Mouse (Mus musculus) hindbrain, embryonic 11.5 days (tissue): ENCODE results near the gene Lpp. TPM values are rescaled to one million over a fixed set of nuclear protein-coding genes. Genes with fewer than 3 reads are reported as not detected.

Experiments used
- ATAC-seq: fragments of 200-750 bp; cut with Nextera tagmentation; 2 replicates; pipeline ENCODE4 v1.8.0; 2017; ENCODE audit warnings: mild to moderate bottlenecking, moderate TSS enrichment, moderate library complexity; ENCODE audit not compliant: low FRiP score
- DNase-seq: peaks from one replicate; pipeline ENCODE4 v3.0.0-alpha.2; 2015; ENCODE audit warnings: low spot score
- H3K27ac ChIP-seq: fragments of 300-500 bp; sonication (generic); 2 replicates; pipeline ENCODE4 v1.5.1; 2014; ENCODE audit warnings: mild to moderate bottlenecking, low read depth, low read length
- H3K27me3 ChIP-seq: fragments of 300-500 bp; sonication (generic); 2 replicates; pipeline ENCODE4 v1.6.1; 2014; ENCODE audit warnings: mild to moderate bottlenecking, low read length, moderate library complexity, mixed read lengths; ENCODE audit not compliant: control insufficient read depth, insufficient read depth
- H3K36me3 ChIP-seq: fragments of 300-500 bp; sonication (generic); 2 replicates; pipeline ENCODE4 v1.6.1; 2014; ENCODE audit warnings: mild to moderate bottlenecking, low read length, moderate library complexity, mixed read lengths; ENCODE audit not compliant: control insufficient read depth, insufficient read depth
- H3K4me1 ChIP-seq: fragments of 300-500 bp; sonication (generic); replicated peaks from 2 replicates; pipeline ENCODE4 v1.6.1; 2014; ENCODE audit warnings: low read length, mixed read lengths; ENCODE audit not compliant: control insufficient read depth, insufficient read depth
- H3K4me2 ChIP-seq: fragments of 300-500 bp; sonication (generic); replicated peaks from 2 replicates; pipeline ENCODE4 v1.6.1; 2014; ENCODE audit warnings: mild to moderate bottlenecking, low read depth, low read length
- H3K4me3 ChIP-seq: fragments of 300-500 bp; sonication (generic); 2 replicates; pipeline ENCODE4 v1.5.1; 2014; ENCODE audit warnings: low read depth, low read length
- H3K9ac ChIP-seq: fragments of 300-500 bp; sonication (generic); 2 replicates; pipeline ENCODE4 v1.6.1; 2014; ENCODE audit warnings: low read depth, low read length
- H3K9me3 ChIP-seq: fragments of 300-500 bp; sonication (generic); 2 replicates; pipeline ENCODE4 v1.6.1; 2016; ENCODE audit warnings: low read length; ENCODE audit not compliant: control insufficient read depth
- WGBS: fragments of 180-500 bp; shearing (Covaris S2); extraction: QIAGEN DNeasy Blood & Tissue Kit; methylation state at CpG from one replicate; pipeline ENCODE4 v1.1.7; 2014; 5-methylcytosine and 5-hydroxymethylcytosine counted together
- polyA plus RNA-seq: library from polyadenylated mRNA; unstranded; fragments of >200 nt; fragmentation: Nextera tagmentation; extraction: Ambion mirVana; gene quantifications from 2 replicates; pipeline ENCODE4 v1.2.1, GENCODE M21; 2014

The Lpp gene
- polyA plus RNA-seq, 1 experiment from 2014 or later = 25.1 TPM

DNA sequence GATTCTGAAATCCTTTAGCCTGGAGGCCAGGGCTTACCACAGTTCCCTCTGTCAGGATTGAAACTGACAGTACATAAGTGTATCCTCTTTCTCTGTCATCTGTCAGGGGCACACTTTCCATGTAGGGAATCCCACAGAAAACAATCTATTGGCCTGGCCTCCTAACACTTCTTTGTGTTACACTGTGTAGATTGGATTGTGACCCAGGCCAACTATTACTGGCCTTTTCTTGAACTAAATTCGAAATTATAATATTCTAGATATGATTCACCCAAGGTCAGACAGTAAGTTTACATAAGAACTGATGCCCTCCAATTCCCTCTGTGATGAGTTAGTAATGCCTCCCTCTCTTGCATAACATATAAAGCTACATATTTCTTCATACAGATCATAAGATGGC lies 553.0 kb downstream of the Lpp start:
- H3K9ac ChIP-seq = no peak overlapping the region
- ATAC-seq (no peak), DNase-seq (no peak)
- H3K4me3 ChIP-seq = no peak overlapping the region
- H3K4me2 ChIP-seq = no peak overlapping the region
- H3K9me3 ChIP-seq = no peaks in the 10 kb centered on the region
- 74% methylated on average over 1 of the region's 1 CpGs for WGBS
- no peaks in the 10 kb centered on the region; the same call in 1 of the 2 replicates for H3K4me1 ChIP-seq
- H3K27ac ChIP-seq = no peak overlapping the region
- no peaks in the 10 kb centered on the region for H3K36me3 ChIP-seq
- H3K27me3 ChIP-seq = no peaks in the 10 kb centered on the region

DNA sequence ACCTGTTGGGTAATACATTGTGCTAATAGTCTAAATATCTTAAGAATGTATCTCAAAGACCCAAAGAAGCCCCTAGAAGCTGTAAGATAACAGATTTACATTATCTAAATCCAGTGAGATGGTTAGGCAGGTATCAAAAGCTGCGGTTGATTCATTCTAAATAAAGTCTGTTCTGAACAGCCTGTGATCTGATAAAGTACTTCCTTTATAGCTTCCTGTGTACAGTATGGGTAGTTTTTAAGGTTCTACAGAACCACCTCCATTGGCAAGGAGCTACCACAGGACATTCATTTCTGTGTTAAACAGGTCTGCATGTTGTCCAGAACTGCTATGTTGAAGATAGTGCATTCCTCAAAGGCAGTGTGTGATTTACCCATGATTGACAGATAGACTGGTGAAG lies 554.2 kb downstream of the Lpp start:
- Histone ChIP-seq H3K27ac (no peak overlapping the region), H3K4me2 (no peak overlapping the region), H3K4me1 (no peaks in the 10 kb centered on the region; the same call in 1 of the 2 replicates), H3K4me3 (no peak overlapping the region), H3K36me3 (no peaks in the 10 kb centered on the region), H3K9ac (no peak overlapping the region), H3K27me3 (no peaks in the 10 kb centered on the region), H3K9me3 (no peaks in the 10 kb centered on the region)
- 97% methylated on average over 1 of the region's 1 CpGs for WGBS
- ATAC-seq (no peak), DNase-seq (no peak)

DNA sequence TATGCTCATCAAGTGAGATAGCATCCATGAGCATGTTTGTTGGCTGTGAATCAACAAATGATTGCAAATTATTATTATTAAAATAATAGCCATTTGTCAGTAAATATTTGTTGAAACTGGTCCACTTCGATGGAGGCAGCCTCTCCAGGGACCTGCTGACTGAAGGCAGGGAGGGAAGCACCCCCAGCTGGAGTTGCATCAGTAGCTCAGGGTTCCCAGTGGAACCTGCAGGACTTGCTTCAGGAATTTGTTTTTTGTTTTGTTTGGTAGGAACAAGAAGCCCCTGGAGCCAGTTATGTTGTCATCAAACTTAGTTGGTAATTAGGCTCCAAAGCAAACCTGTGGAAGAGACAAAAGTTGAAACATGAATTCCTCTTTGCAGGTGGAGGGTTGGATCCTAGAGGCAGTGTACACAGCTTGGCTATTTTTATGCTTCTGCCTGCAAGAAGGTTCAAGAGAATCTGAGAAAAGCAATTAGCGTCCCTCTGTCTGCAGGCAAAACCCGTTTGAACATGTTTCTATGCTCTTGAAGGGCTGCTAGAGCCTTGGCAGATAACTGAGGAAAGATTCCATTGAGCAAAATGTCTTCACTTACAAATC lies 554.9 kb downstream of the Lpp start:
- ATAC-seq (no peak), DNase-seq (no peak)
- Histone ChIP-seq H3K4me1 (no peaks in the 10 kb centered on the region; the same call in 1 of the 2 replicates), H3K4me2 (no peak overlapping the region), H3K4me3 (no peak overlapping the region), H3K9ac (no peak overlapping the region), H3K27ac (no peak overlapping the region), H3K36me3 (no peaks in the 10 kb centered on the region), H3K27me3 (no peaks in the 10 kb centered on the region), H3K9me3 (no peaks in the 10 kb centered on the region)
- WGBS = 79% methylated on average over 3 of the region's 3 CpGs

DNA sequence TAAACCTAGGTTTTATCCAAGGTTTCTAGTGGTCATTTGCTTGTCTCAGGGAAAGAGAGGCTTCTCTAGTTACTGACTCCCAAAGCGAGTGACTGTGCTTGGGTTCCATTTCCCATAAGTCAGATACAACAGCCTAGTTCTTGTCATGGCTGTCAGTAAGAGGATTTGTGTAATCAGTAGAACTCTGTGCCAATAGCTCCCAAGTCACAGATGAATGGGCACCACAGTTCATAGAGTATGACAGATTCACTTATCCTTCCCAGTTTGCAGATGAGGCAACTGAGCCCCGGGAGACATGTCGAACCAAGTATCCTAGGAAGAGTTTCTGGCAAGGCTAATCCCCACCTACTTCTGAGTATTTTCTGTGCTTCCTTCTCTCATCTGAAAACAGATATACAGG lies 556.0 kb downstream of the Lpp start:
- no peaks in the 10 kb centered on the region for H3K9me3 ChIP-seq
- no peak overlapping the region for H3K27ac ChIP-seq
- H3K9ac ChIP-seq = no peak overlapping the region
- WGBS = 88% methylated on average over 3 of the region's 3 CpGs
- H3K4me3 ChIP-seq = no peak overlapping the region
- H3K36me3 ChIP-seq = no peaks in the 10 kb centered on the region
- no peak for DNase-seq
- no peak for ATAC-seq
- no peak overlapping the region for H3K4me2 ChIP-seq
- H3K4me1 ChIP-seq = no peaks in the 10 kb centered on the region; the same call in 1 of the 2 replicates
- no peaks in the 10 kb centered on the region for H3K27me3 ChIP-seq

DNA sequence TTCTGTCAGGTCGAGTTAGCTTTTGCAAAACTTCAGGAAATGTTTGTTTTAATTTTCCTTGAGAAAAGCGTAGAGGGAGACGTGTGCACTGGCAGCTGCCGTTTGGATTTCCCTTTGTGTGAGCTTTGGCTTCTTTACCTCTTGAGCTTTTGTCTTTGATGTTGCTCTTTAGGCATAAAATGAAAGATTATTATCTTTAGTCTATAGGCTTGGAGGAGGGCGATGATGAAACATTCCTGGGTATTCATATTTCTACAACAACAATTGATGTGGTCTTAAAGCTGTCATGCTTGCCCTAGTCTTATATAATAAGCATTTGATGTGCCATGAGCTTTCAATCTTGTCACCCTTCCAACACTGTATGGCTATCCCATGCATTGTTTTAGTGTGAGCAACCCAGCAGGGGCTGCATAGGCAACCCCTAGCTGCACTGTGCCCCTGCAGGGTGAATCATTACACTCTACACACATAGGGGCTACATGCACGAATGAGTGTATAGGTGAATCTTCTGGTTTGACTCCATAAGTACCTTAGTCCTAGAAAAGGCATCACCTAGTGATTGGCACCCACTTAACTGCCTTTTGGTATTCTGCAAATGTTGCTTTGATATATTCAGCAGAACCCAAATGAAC lies 556.9 kb downstream of the Lpp start:
- ATAC-seq (no peak), DNase-seq (no peak)
- 53% methylated on average over 6 of the region's 6 CpGs for WGBS
- H3K9ac ChIP-seq = no peak overlapping the region
- H3K36me3 ChIP-seq = no peaks in the 10 kb centered on the region
- H3K4me1 ChIP-seq = no peaks in the 10 kb centered on the region
- H3K4me3 ChIP-seq = no peak overlapping the region
- H3K4me2 ChIP-seq = no peak overlapping the region
- H3K9me3 ChIP-seq = no peaks in the 10 kb centered on the region
- no peaks in the 10 kb centered on the region for H3K27me3 ChIP-seq
- no peak overlapping the region for H3K27ac ChIP-seq

DNA sequence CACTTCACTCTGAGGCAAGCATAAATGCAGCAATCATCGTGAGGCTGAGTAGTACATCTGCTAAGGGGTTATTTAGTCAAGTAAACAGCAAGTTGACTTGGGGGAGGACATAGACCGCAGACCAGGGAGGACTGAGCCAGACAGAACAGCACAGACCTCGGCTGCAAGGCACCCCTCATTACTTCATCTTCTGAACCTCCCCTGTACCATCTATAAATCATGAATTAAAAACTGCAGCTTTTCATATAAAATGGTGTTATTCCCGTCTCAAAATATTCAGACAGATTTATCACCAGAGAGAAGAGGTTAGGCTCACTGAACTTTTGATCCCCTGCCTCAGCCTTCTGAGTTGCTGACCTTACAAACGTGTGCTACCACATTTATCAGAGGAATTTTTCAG lies 558.6 kb downstream of the Lpp start:
- no peaks in the 10 kb centered on the region for H3K4me1 ChIP-seq
- no peaks in the 10 kb centered on the region for H3K27me3 ChIP-seq
- H3K4me3 ChIP-seq = no peak overlapping the region
- WGBS = 72% methylated on average over 5 of the region's 5 CpGs
- ATAC-seq (no peak), DNase-seq (no peak)
- no peaks in the 10 kb centered on the region for H3K9me3 ChIP-seq
- H3K27ac ChIP-seq = no peak overlapping the region
- no peaks in the 10 kb centered on the region for H3K36me3 ChIP-seq
- no peak overlapping the region for H3K9ac ChIP-seq
- no peak overlapping the region for H3K4me2 ChIP-seq

DNA sequence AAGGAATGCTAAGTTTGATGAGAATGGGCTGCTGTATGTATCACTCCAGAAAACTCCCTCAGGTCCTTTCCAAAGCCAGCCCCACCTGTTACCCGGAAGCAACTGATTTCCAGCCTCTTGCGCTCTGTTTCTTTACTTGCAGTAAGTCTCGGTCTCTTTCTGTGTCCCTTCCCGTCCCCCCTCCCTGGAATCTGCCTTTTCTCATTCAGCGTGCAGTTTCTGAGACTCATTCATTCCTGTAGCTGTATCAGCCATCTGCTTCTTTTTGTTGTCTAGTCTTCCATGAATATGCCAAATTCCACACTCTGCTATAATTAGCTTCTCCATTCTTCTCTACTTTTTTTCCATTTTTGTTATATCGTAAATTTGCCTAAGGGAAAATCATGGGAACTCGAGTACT lies 561.7 kb downstream of the Lpp start:
- H3K4me1 ChIP-seq = no peaks in the 10 kb centered on the region
- DNase-seq (no peak), ATAC-seq (no peak)
- H3K9ac ChIP-seq = no peak overlapping the region
- no peaks in the 10 kb centered on the region for H3K36me3 ChIP-seq
- no peak overlapping the region for H3K4me3 ChIP-seq
- H3K4me2 ChIP-seq = no peak overlapping the region
- WGBS = 84% methylated on average over 7 of the region's 7 CpGs
- H3K9me3 ChIP-seq = no peaks in the 10 kb centered on the region
- no peaks in the 10 kb centered on the region for H3K27me3 ChIP-seq
- no peak overlapping the region for H3K27ac ChIP-seq

DNA sequence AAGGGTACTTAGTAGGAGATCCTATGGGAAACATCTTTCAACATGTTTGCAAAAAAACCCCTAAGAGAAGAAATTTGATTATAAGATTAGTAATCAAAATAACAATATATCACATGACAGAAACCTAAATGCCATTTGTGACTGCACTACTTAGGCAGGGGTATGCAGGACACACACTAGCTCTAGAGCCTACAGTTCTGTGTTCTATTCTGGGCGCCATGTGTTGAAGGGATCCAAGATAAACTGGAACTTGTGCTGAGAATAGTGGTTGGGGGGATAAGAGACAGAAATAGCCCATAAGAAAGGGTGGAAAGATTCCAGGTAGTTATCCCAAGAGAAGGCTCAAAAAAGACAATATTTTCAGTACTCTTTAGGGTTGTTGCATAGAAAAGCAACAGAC lies 565.4 kb downstream of the Lpp start:
- no peak for DNase-seq
- Histone ChIP-seq H3K9ac (no peak overlapping the region), H3K27me3 (no peaks in the 10 kb centered on the region), H3K36me3 (no peaks in the 10 kb centered on the region), H3K4me1 (no peaks in the 10 kb centered on the region), H3K4me3 (no peak overlapping the region), H3K4me2 (no peak overlapping the region), H3K27ac (no peak overlapping the region), H3K9me3 (no peaks in the 10 kb centered on the region)
- WGBS = 93% methylated on average over 1 of the region's 1 CpGs
- no peak for ATAC-seq
